Mouse (Mus musculus) ES-Bruce4 (cell line): ENCODE measurements at regions not wholly inside any gene's neighbourhood (a gene's known extent, or its start where the extent isn't known, plus 50 kb on each side); places are given as distances from the start of the nearest gene placed in this dataset.

Experiments
- H3K27ac ChIP-seq: 2 replicates; pipeline ENCODE4 v1.5.1; 2012; ENCODE audit warnings: low read length, inconsistent platforms; ENCODE audit not compliant: insufficient read depth
- H3K27me3 ChIP-seq: 2 replicates; pipeline ENCODE4 v1.6.1; 2012; ENCODE audit warnings: mild to moderate bottlenecking, low read length, inconsistent platforms; ENCODE audit not compliant: control insufficient read depth, poor library complexity, insufficient read depth, severe bottlenecking
- H3K36me3 ChIP-seq: 2 replicates; pipeline ENCODE4 v1.6.1; 2012; ENCODE audit warnings: inconsistent platforms, mild to moderate bottlenecking, low read length, moderate library complexity; ENCODE audit not compliant: control insufficient read depth, poor library complexity, insufficient read depth, severe bottlenecking
- H3K4me1 ChIP-seq: one replicate; pipeline ENCODE4 v1.8.1; 2011; ENCODE audit warnings: low read length; ENCODE audit not compliant: control insufficient read depth, insufficient read depth
- H3K4me3 ChIP-seq: 2 replicates; pipeline ENCODE4 v1.5.1; 2011; ENCODE audit warnings: low read depth, mild to moderate bottlenecking, low read length
- H3K9ac ChIP-seq: 2 replicates; pipeline ENCODE4 v1.6.1; 2012; ENCODE audit warnings: low read depth, mild to moderate bottlenecking, inconsistent platforms; ENCODE audit not compliant: poor library complexity, severe bottlenecking
- H3K9me3 ChIP-seq: replicated peaks from 2 replicates; pipeline ENCODE4 v1.6.1; 2012; ENCODE audit warnings: mild to moderate bottlenecking, low read length, inconsistent platforms; ENCODE audit not compliant: control insufficient read depth, poor library complexity, insufficient read depth, severe bottlenecking
- CTCF ChIP-seq: IDR thresholded peaks from one replicate; pipeline ENCODE4 v1.8.1; 2011; ENCODE audit warnings: low read depth, low read length
- EP300 ChIP-seq: IDR thresholded peaks from 2 replicates; pipeline ENCODE4 v1.6.1; 2011; ENCODE audit warnings: low read depth, low read length; ENCODE audit not compliant: insufficient read depth
- POLR2A ChIP-seq: IDR thresholded peaks from one replicate; pipeline ENCODE4 v1.8.1; 2011; ENCODE audit warnings: low read length; ENCODE audit not compliant: insufficient read depth

DNA sequence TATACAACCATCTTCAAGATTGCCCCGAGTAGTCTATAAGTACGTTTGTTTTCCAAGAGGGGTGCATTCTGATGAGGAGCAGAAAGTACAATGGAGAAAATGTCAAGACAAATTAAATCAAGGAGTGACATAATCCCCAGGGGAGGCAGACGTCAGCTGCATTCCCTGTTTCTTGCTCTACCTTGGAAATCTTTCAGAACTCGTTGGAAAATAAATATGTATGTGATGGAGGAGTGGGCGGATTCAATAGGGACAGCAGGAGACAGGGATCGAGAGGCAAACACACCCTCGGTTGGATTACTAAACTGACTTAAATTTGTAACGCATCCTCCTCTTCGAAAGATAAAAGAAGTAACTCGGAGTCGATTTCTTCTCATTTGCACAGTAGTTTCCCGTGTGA lies 164.8 kb upstream of the Klf4 start:
- H3K27ac ChIP-seq: no peak overlapping the region
- H3K36me3 ChIP-seq: no peaks in the 10 kb centered on the region
- H3K4me1 ChIP-seq: no peaks in the 10 kb centered on the region
- TF ChIP-seq EP300: no peak
- no peak for TF ChIP-seq CTCF
- TF ChIP-seq POLR2A: no peak
- H3K27me3 ChIP-seq: no peaks in the 10 kb centered on the region
- H3K9me3 ChIP-seq: no peaks in the 10 kb centered on the region
- H3K4me3 ChIP-seq: no peak overlapping the region
- no peak overlapping the region for H3K9ac ChIP-seq

- H3K9ac ChIP-seq: no peak overlapping the region
- H3K36me3 ChIP-seq: no peaks in the 10 kb centered on the region
- no peak for TF ChIP-seq EP300
- TF ChIP-seq CTCF: no peak
- TF ChIP-seq POLR2A: no peak
- H3K9me3 ChIP-seq: no peaks in the 10 kb centered on the region
- no peaks in the 10 kb centered on the region for H3K4me1 ChIP-seq
- no peak overlapping the region for H3K27ac ChIP-seq
- H3K4me3 ChIP-seq: no peak overlapping the region
- no peaks in the 10 kb centered on the region for H3K27me3 ChIP-seq
These were observed 164.2 kb upstream of the Klf4 start for GRCm38 (mm10) chr4:55696428-55696827.

GRCm38 (mm10) chr4:55695246-55695645 lies 163.0 kb upstream of the Klf4 start:
- no peak overlapping the region for H3K9ac ChIP-seq
- no peaks in the 10 kb centered on the region for H3K9me3 ChIP-seq
- no peaks in the 10 kb centered on the region for H3K27me3 ChIP-seq
- no peaks in the 10 kb centered on the region for H3K4me1 ChIP-seq
- no peaks in the 10 kb centered on the region for H3K36me3 ChIP-seq
- no peak overlapping the region for H3K4me3 ChIP-seq
- H3K27ac ChIP-seq: no peak overlapping the region
- TF ChIP-seq EP300 (no peak), POLR2A (no peak), CTCF (no peak)

DNA sequence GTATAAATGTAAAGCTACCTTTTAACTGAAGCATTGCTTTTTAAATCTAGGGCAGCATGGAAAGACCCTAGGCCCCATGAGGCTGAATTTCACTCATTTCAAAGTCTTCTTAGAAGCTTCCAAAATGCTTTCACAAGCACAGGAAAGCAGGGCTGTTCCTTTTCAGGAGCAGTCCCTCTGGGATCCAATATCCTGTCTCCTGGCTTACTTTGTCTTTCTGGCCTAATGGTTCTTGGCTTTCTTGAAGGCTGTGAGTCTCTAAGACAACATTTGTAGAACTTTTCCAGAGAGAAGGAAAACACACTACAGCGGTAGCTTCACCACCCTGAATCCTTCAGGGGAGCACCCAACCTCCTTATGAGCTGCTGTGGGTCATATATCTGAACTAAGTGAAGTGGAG lies 157.2 kb upstream of the Klf4 start:
- H3K4me3 ChIP-seq: no peak overlapping the region
- H3K9me3 ChIP-seq: no peaks in the 10 kb centered on the region
- no peaks in the 10 kb centered on the region; the same call in 1 of the 2 replicates for H3K27me3 ChIP-seq
- H3K4me1 ChIP-seq: no peaks in the 10 kb centered on the region
- H3K27ac ChIP-seq: no peak overlapping the region
- H3K36me3 ChIP-seq: no peaks in the 10 kb centered on the region
- TF ChIP-seq CTCF (no peak), POLR2A (no peak)
- no peak overlapping the region for H3K9ac ChIP-seq

GRCm38 (mm10) chr4:55686771-55687170 lies 154.5 kb upstream of the Klf4 start:
- H3K36me3 ChIP-seq: no peaks in the 10 kb centered on the region
- TF ChIP-seq EP300 (no peak), POLR2A (no peak), CTCF (no peak)
- no peak overlapping the region for H3K4me3 ChIP-seq
- no peak overlapping the region for H3K9ac ChIP-seq
- no peaks in the 10 kb centered on the region; the same call in 1 of the 2 replicates for H3K27me3 ChIP-seq
- no peaks in the 10 kb centered on the region for H3K9me3 ChIP-seq
- H3K4me1 ChIP-seq: peaks cover under 1% of the 10 kb centered on the region
- H3K27ac ChIP-seq: no peak overlapping the region

DNA sequence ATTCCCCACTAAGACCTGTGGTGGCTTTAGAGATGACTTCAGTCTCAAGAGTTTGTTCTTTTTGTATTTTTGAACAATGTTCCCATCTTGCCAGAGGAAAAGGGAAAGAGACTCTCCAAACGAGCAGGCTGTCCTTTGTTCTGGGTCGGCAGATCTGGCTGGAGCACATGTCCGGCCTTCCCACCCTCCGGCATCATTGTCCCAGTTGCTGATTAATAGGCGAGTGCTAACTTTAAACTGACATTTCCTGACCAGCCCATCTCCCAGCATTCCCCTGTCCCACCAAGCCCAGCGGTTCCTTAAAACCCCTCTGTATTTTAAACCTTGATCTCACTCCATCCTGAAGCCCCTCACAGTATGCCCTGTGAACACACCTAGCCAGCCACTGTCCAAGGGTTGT lies 140.0 kb upstream of the Klf4 start:
- no peaks in the 10 kb centered on the region for H3K36me3 ChIP-seq
- H3K4me3 ChIP-seq: no peak overlapping the region
- H3K4me1 ChIP-seq: no peaks in the 10 kb centered on the region
- H3K9ac ChIP-seq: no peak overlapping the region
- no peaks in the 10 kb centered on the region for H3K9me3 ChIP-seq
- no peak overlapping the region for H3K27ac ChIP-seq
- TF ChIP-seq CTCF: no peak
- no peaks in the 10 kb centered on the region for H3K27me3 ChIP-seq

GRCm38 (mm10) chr4:55670258-55670657 lies 138.0 kb upstream of the Klf4 start:
- no peaks in the 10 kb centered on the region for H3K9me3 ChIP-seq
- H3K27me3 ChIP-seq: no peaks in the 10 kb centered on the region
- H3K4me3 ChIP-seq: no peak overlapping the region
- no peak overlapping the region for H3K27ac ChIP-seq
- TF ChIP-seq POLR2A: no peak
- no peak for TF ChIP-seq EP300
- no peak for TF ChIP-seq CTCF
- H3K4me1 ChIP-seq: no peaks in the 10 kb centered on the region
- H3K36me3 ChIP-seq: no peaks in the 10 kb centered on the region
- H3K9ac ChIP-seq: no peak overlapping the region
